Mouse (Mus musculus): ENCODE measurements around the gene Ube3c.

The Ube3c gene

GRCm38 (mm10) chr5:29672551-29672950, 103.5 kb downstream of the Ube3c start:
- no peak for DNase-seq (ENCODE audit: inconsistent ontology term)

GRCm38 (mm10) chr5:29674305-29674704, 105.3 kb downstream of the Ube3c start:
- no peak for DNase-seq (ENCODE audit: inconsistent ontology term)

GRCm38 (mm10) chr5:29676445-29676844, 107.4 kb downstream of the Ube3c start:
- no peak for DNase-seq (ENCODE audit: inconsistent ontology term)

GRCm38 (mm10) chr5:29685085-29685484, 116.0 kb downstream of the Ube3c start:
- DNase-seq (ENCODE audit: inconsistent ontology term), result no peak

- DNase-seq (ENCODE audit: inconsistent ontology term), result peak; percentile 13
These were observed 118.6 kb downstream of the Ube3c start for GRCm38 (mm10) chr5:29687671-29688070.

- no peak for DNase-seq (ENCODE audit: inconsistent ontology term)
These were observed 119.3 kb downstream of the Ube3c start for GRCm38 (mm10) chr5:29688352-29688751.

- no peak for DNase-seq (ENCODE audit: inconsistent ontology term)
These were observed 129.5 kb downstream of the Ube3c start for GRCm38 (mm10) chr5:29698493-29698892.

GRCm38 (mm10) chr5:29699520-29700202, 130.6 kb downstream of the Ube3c start:
- DNase-seq (ENCODE audit: inconsistent ontology term), result no peak

- DNase-seq (ENCODE audit: inconsistent ontology term), result no peak
These were observed 138.2 kb downstream of the Ube3c start for GRCm38 (mm10) chr5:29707241-29707640.

- DNase-seq (ENCODE audit: inconsistent ontology term), result peak; percentile 34
These were observed 139.2 kb downstream of the Ube3c start for GRCm38 (mm10) chr5:29708258-29708657.

GRCm38 (mm10) chr5:29711631-29712030, 142.6 kb downstream of the Ube3c start:
- DNase-seq (ENCODE audit: inconsistent ontology term), result no peak

- no peak for DNase-seq (ENCODE audit: inconsistent ontology term)
These were observed 143.9 kb downstream of the Ube3c start for GRCm38 (mm10) chr5:29712906-29713305.

GRCm38 (mm10) chr5:29721159-29721558, 152.1 kb downstream of the Ube3c start:
- DNase-seq (ENCODE audit: inconsistent ontology term), result no peak

- DNase-seq (ENCODE audit: inconsistent ontology term), result peak; percentile 28
These were observed 156.3 kb downstream of the Ube3c start for GRCm38 (mm10) chr5:29725369-29725768.

Data from Muller cell, postnatal 12 days (primary cell).